Mouse (Mus musculus): ENCODE measurements around the gene Ehd1. TPM values are rescaled to one million over a fixed set of nuclear protein-coding genes. Genes with fewer than 3 reads are reported as not detected.

Gene Ehd1
- 433 TPM for polyA plus RNA-seq (2012; fragmentation: generic; extraction: Trizol)

GRCm38 (mm10) chr19:6276426-6277421 is at the start of gene Ehd1:
Gene Ehd1 (plus strand): TSS chr19:6276725.
- H3K27me3 ChIP-seq (ENCODE audit: control insufficient read depth, insufficient read depth, insufficient read length): no peaks in the 10 kb centered on the region
- H3K4me3 ChIP-seq: peak within 1 kb of the TSS; percentile 97
- peak within 1 kb of the TSS; percentile 99 for H3K4me2 ChIP-seq (ENCODE audit: low read depth)
- peak in 2 of 3 experiments; percentile 59 to 81 for TF ChIP-seq MYOD1 (IDR thresholded peaks at IDR 0.05; ENCODE audit: control insufficient read depth in 1 of 3, insufficient read length in 2 of 3, low read depth in 2 of 3)
- TF ChIP-seq TCF12 (IDR thresholded peaks at IDR 0.05; ENCODE audit: insufficient read depth, poor library complexity, severe bottlenecking): no peak
- peak in 2 of 3 experiments; percentile 57 to 82 for TF ChIP-seq MYOG (IDR thresholded peaks at IDR 0.05; ENCODE audit: control insufficient read depth in 1 of 3, insufficient read depth in 1 of 3, insufficient read length in 2 of 3, low read depth in 2 of 3)
- peak; percentile 73 for TF ChIP-seq POLR2AphosphoS2 (IDR thresholded peaks at IDR 0.05; ENCODE audit: insufficient read length, low read depth)
- TF ChIP-seq MAX (IDR thresholded peaks at IDR 0.05; ENCODE audit: low read depth): no peak
- TF ChIP-seq POLR2A (IDR thresholded peaks at IDR 0.05; ENCODE audit: insufficient read length, low read depth): peak; percentile 85
- TF ChIP-seq CEBPB (IDR thresholded peaks at IDR 0.05; ENCODE audit: insufficient read depth, poor library complexity, severe bottlenecking): no peak
- H3ac ChIP-seq (ENCODE audit: control insufficient read depth, insufficient read length): peak within 1 kb of the TSS; percentile 84
- peaks cover 20% of the 10 kb centered on the region for H3K36me3 ChIP-seq (ENCODE audit: control insufficient read depth, insufficient read depth)
- H3K79me2 ChIP-seq (ENCODE audit: control insufficient read depth, insufficient read depth): peaks cover 43% of the 10 kb centered on the region

DNA sequence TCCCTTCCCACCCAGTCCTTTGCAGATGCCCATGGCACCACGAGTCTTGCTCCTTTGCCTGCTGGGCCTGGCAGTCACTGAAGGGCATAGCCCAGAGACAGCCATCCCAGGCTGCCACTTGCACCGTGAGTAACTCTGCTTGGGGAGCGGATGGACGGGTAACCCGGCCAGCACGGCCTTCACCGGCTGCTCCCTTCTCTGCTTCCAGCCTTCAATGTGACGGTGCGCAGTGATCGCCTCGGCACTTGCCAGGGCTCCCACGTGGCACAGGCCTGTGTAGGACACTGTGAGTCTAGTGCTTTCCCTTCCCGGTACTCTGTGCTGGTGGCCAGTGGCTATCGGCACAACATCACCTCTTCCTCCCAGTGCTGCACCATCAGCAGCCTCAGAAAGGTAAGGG is 49.8 kb upstream of the Ehd1 start:
- H3K36me3 ChIP-seq (ENCODE audit: control insufficient read depth, insufficient read depth): peaks cover 4% of the 10 kb centered on the region
- no peak overlapping the region for H3K4me3 ChIP-seq
- no peak overlapping the region for H3K4me2 ChIP-seq (ENCODE audit: low read depth)
- H3K79me2 ChIP-seq (ENCODE audit: control insufficient read depth, insufficient read depth): no peaks in the 10 kb centered on the region
- H3ac ChIP-seq (ENCODE audit: control insufficient read depth, insufficient read length): no peak overlapping the region
- H3K27me3 ChIP-seq (ENCODE audit: control insufficient read depth, insufficient read depth, insufficient read length): peaks cover 9% of the 10 kb centered on the region
- no peak for TF ChIP-seq E2F4 (IDR thresholded peaks at IDR 0.05; ENCODE audit: insufficient read depth)
- TF ChIP-seq MYOG (IDR thresholded peaks at IDR 0.05; ENCODE audit: control insufficient read depth in 1 of 3, insufficient read depth in 1 of 3, insufficient read length in 2 of 3, low read depth in 2 of 3): no peak
- no peak for TF ChIP-seq POLR2A (IDR thresholded peaks at IDR 0.05; ENCODE audit: insufficient read length, low read depth)
- no peak for TF ChIP-seq USF1 (IDR thresholded peaks at IDR 0.05; ENCODE audit: low read depth)
- TF ChIP-seq SRF (IDR thresholded peaks at IDR 0.05; ENCODE audit: control insufficient read depth, insufficient read length, low read depth): no peak
- TF ChIP-seq REST (IDR thresholded peaks at IDR 0.05; ENCODE audit: insufficient read depth, insufficient read length): no peak
- TF ChIP-seq MAX (IDR thresholded peaks at IDR 0.05; ENCODE audit: low read depth): no peak
- TF ChIP-seq POLR2AphosphoS2 (IDR thresholded peaks at IDR 0.05; ENCODE audit: insufficient read length, low read depth): peak; percentile 31

DNA sequence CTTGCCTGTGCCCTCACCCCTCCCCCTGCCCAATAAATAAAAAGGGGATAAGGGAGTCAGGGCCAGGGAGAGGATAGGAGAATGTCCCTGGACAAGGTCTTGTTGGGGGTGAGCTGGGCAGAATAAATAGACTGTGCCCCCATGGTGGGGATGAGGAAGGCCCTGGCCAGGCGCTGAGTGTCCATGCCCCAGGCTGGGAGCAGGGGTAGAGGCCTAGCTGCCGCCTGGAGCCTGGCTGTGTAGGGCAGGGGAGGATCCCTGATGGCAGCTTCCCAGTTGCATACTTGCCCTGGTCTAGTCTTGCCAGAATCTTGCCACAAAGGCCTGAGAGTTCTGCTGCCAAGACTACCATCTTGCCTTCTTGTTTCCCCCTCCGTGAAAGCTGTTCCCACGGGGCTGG is 48.7 kb upstream of the Ehd1 start:
- Histone ChIP-seq H3ac (ENCODE audit: control insufficient read depth, insufficient read length) (no peak overlapping the region), H3K27me3 (ENCODE audit: control insufficient read depth, insufficient read depth, insufficient read length) (peaks cover 9% of the 10 kb centered on the region), H3K4me3 (no peak overlapping the region), H3K79me2 (ENCODE audit: control insufficient read depth, insufficient read depth) (no peaks in the 10 kb centered on the region), H3K36me3 (ENCODE audit: control insufficient read depth, insufficient read depth) (peaks cover 4% of the 10 kb centered on the region), H3K4me2 (ENCODE audit: low read depth) (no peak overlapping the region)
- TF ChIP-seq MYOG (IDR thresholded peaks at IDR 0.05; ENCODE audit: control insufficient read depth in 1 of 3, insufficient read depth in 1 of 3, insufficient read length in 2 of 3, low read depth in 2 of 3) (no peak), MYOD1 (IDR thresholded peaks at IDR 0.05; ENCODE audit: control insufficient read depth in 1 of 3, insufficient read length in 2 of 3, low read depth in 2 of 3) (no peak), POLR2AphosphoS2 (IDR thresholded peaks at IDR 0.05; ENCODE audit: insufficient read length, low read depth) (no peak), E2F4 (IDR thresholded peaks at IDR 0.05; ENCODE audit: insufficient read depth) (no peak), SRF (IDR thresholded peaks at IDR 0.05; ENCODE audit: control insufficient read depth, insufficient read length, low read depth) (no peak), REST (IDR thresholded peaks at IDR 0.05; ENCODE audit: insufficient read depth, insufficient read length) (no peak), TCF3 (IDR thresholded peaks at IDR 0.05; ENCODE audit: insufficient read length, low read depth) (no peak), CEBPB (IDR thresholded peaks at IDR 0.05; ENCODE audit: insufficient read depth, poor library complexity, severe bottlenecking) (no peak), TCF12 (IDR thresholded peaks at IDR 0.05; ENCODE audit: insufficient read depth, poor library complexity, severe bottlenecking) (no peak), MAX (IDR thresholded peaks at IDR 0.05; ENCODE audit: low read depth) (no peak), POLR2A (IDR thresholded peaks at IDR 0.05; ENCODE audit: insufficient read length, low read depth) (no peak), USF1 (IDR thresholded peaks at IDR 0.05; ENCODE audit: low read depth) (no peak)

DNA sequence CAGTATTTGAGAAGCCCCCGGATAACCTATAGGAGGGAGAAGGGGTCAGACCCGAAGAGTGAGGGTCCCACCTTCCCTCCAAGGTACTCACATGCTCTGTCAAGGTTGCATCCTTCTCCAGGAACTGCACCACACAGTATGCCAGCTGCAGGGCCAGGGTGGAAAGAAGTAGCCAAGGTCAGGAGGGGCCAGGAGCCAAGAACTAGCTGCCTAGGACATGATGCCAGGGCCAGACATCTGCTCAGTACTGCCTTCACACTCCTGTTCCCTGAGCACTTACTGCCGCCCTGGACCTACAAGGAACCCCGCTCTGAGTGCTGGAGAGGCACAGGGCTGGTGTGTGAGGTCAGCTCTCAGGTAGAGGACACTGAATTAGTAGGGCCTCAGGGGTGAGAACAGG is 46.1 kb upstream of the Ehd1 start:
- H3K27me3 ChIP-seq (ENCODE audit: control insufficient read depth, insufficient read depth, insufficient read length): no peaks in the 10 kb centered on the region
- H3K36me3 ChIP-seq (ENCODE audit: control insufficient read depth, insufficient read depth): peaks cover 6% of the 10 kb centered on the region
- no peak overlapping the region for H3K4me3 ChIP-seq
- H3K79me2 ChIP-seq (ENCODE audit: control insufficient read depth, insufficient read depth): peaks cover 5% of the 10 kb centered on the region
- no peak overlapping the region for H3K4me2 ChIP-seq (ENCODE audit: low read depth)
- TF ChIP-seq CEBPB (IDR thresholded peaks at IDR 0.05; ENCODE audit: insufficient read depth, poor library complexity, severe bottlenecking): no peak
- no peak for TF ChIP-seq TCF12 (IDR thresholded peaks at IDR 0.05; ENCODE audit: insufficient read depth, poor library complexity, severe bottlenecking)
- no peak for TF ChIP-seq REST (IDR thresholded peaks at IDR 0.05; ENCODE audit: insufficient read depth, insufficient read length)
- no peak for TF ChIP-seq USF1 (IDR thresholded peaks at IDR 0.05; ENCODE audit: low read depth)
- no peak for TF ChIP-seq TCF3 (IDR thresholded peaks at IDR 0.05; ENCODE audit: insufficient read length, low read depth)
- TF ChIP-seq POLR2AphosphoS2 (IDR thresholded peaks at IDR 0.05; ENCODE audit: insufficient read length, low read depth): no peak
- no peak for TF ChIP-seq POLR2A (IDR thresholded peaks at IDR 0.05; ENCODE audit: insufficient read length, low read depth)
- no peak for TF ChIP-seq MAX (IDR thresholded peaks at IDR 0.05; ENCODE audit: low read depth)
- no peak for TF ChIP-seq SRF (IDR thresholded peaks at IDR 0.05; ENCODE audit: control insufficient read depth, insufficient read length, low read depth)
- no peak for TF ChIP-seq MYOD1 (IDR thresholded peaks at IDR 0.05; ENCODE audit: control insufficient read depth in 1 of 3, insufficient read length in 2 of 3, low read depth in 2 of 3)
- TF ChIP-seq E2F4 (IDR thresholded peaks at IDR 0.05; ENCODE audit: insufficient read depth): no peak
- TF ChIP-seq MYOG (IDR thresholded peaks at IDR 0.05; ENCODE audit: control insufficient read depth in 1 of 3, insufficient read depth in 1 of 3, insufficient read length in 2 of 3, low read depth in 2 of 3): no peak
- no peak overlapping the region for H3ac ChIP-seq (ENCODE audit: control insufficient read depth, insufficient read length)

All from myocyte (in vitro differentiated cells).